Mouse (Mus musculus) adrenal gland, postnatal 4 days (tissue): ENCODE results near the gene Tnk2. TPM values are rescaled to one million over a fixed set of nuclear protein-coding genes. Genes with fewer than 3 reads are reported as not detected.

ENCODE experiments used
- DNase-seq, 2 experiments: peaks; one replicate each; pipeline ENCODE4 v3.0.0; 2021 to 2022; ENCODE audit warnings: low spot score in 2 of 2, mixed read lengths in 2 of 2
- total RNA-seq, 2 experiments: library from RNA; stranded (reverse); gene quantifications; 2 replicates each; pipeline ENCODE4 v1.2.3; 2021

Tnk2 gene
- total RNA-seq, 2 experiments from 2014 or later = 75.6 to 77.6 TPM

GRCm38 (mm10) chr16:32674121-32674740, 30.6 kb downstream of the Tnk2 start:
- DNase-seq = no peak

GRCm38 (mm10) chr16:32677040-32677700, 33.5 kb downstream of the Tnk2 start:
- peak in 1 of 2 experiments; percentile 2 for DNase-seq

- DNase-seq = no peak
These were observed 34.2 kb downstream of the Tnk2 start for GRCm38 (mm10) chr16:32677903-32678302.

GRCm38 (mm10) chr16:32678812-32679211, 35.1 kb downstream of the Tnk2 start:
- DNase-seq = no peak

- peak in 1 of 2 experiments; percentile 2 for DNase-seq
These were observed 36.3 kb downstream of the Tnk2 start for GRCm38 (mm10) chr16:32679976-32680375.

GRCm38 (mm10) chr16:32680806-32681205, 37.1 kb downstream of the Tnk2 start:
- DNase-seq = peak in 1 of 2 experiments; percentile 2

- peak in 1 of 2 experiments; percentile 60 for DNase-seq
These were observed 38.5 kb downstream of the Tnk2 start for GRCm38 (mm10) chr16:32682194-32682593.

- DNase-seq = peak in 1 of 2 experiments; percentile 2
These were observed 39.2 kb downstream of the Tnk2 start for GRCm38 (mm10) chr16:32682841-32683240.

GRCm38 (mm10) chr16:32683343-32683742, 39.7 kb downstream of the Tnk2 start:
- DNase-seq = no peak

GRCm38 (mm10) chr16:32685405-32685804, 41.7 kb downstream of the Tnk2 start:
- no peak for DNase-seq

GRCm38 (mm10) chr16:32685998-32686397, 42.3 kb downstream of the Tnk2 start:
- no peak for DNase-seq

- no peak for DNase-seq
These were observed 43.5 kb downstream of the Tnk2 start for GRCm38 (mm10) chr16:32687221-32687620.

- DNase-seq = no peak
These were observed 45.1 kb downstream of the Tnk2 start for GRCm38 (mm10) chr16:32688770-32689169.

GRCm38 (mm10) chr16:32689501-32689900, 45.8 kb downstream of the Tnk2 start:
- peak in 1 of 2 experiments; percentile 58 for DNase-seq

- DNase-seq = no peak
These were observed 53.3 kb downstream of the Tnk2 start for GRCm38 (mm10) chr16:32696841-32697464.

- peak in 1 of 2 experiments; percentile 46 for DNase-seq
These were observed 54.2 kb downstream of the Tnk2 start for GRCm38 (mm10) chr16:32697665-32698446.

GRCm38 (mm10) chr16:32698550-32698949, 54.9 kb downstream of the Tnk2 start:
- DNase-seq = no peak

- DNase-seq = no peak
These were observed 59.7 kb downstream of the Tnk2 start for GRCm38 (mm10) chr16:32703312-32703912.

- no peak for DNase-seq
These were observed 61.9 kb downstream of the Tnk2 start for GRCm38 (mm10) chr16:32705606-32706005.

- no peak for DNase-seq
These were observed 63.6 kb downstream of the Tnk2 start for GRCm38 (mm10) chr16:32707111-32707823.
